Mouse (Mus musculus) hindbrain, embryonic 15.5 days (tissue): ENCODE results near the gene Fjx1. TPM values are rescaled to one million over a fixed set of nuclear protein-coding genes. Genes with fewer than 3 reads are reported as not detected.

Experiments used
- polyA plus RNA-seq: library from polyadenylated mRNA; unstranded; fragments of >200 nt; fragmentation: Nextera tagmentation; extraction: Ambion mirVana; gene quantifications from 2 replicates; pipeline ENCODE4 v1.2.1, GENCODE M21; 2015

The Fjx1 gene
- polyA plus RNA-seq, 1 experiment from 2014 or later = 40.1 TPM

Other genes starting within 250 kb of the Fjx1 start
- gene Trim44, start 44.7 kb downstream of the Fjx1 start, polyA plus RNA-seq = 63.5 and 63.7 TPM in 2 replicates
- 8.2 and 9.7 TPM in 2 replicates for gene Pamr1, start 97.5 kb upstream of the Fjx1 start, polyA plus RNA-seq
- gene Slc1a2, start 206.2 kb upstream of the Fjx1 start, polyA plus RNA-seq = 18.6 and 19.1 TPM in 2 replicates